Mouse (Mus musculus) hindbrain, embryonic 12.5 days (tissue): ENCODE data around the gene C3. TPM values are rescaled to one million over a fixed set of nuclear protein-coding genes. Genes with fewer than 3 reads are reported as not detected.

ENCODE experiments used
- ATAC-seq: fragments of 200-750 bp; cut with Nextera tagmentation; 2 replicates; pipeline ENCODE4 v1.8.0; 2017; ENCODE audit warnings: moderate TSS enrichment; ENCODE audit not compliant: low FRiP score
- H3K27ac ChIP-seq: fragments of 300-500 bp; sonication (generic); 2 replicates; pipeline ENCODE4 v1.5.1; 2016; ENCODE audit warnings: mild to moderate bottlenecking
- H3K27me3 ChIP-seq: fragments of 300-500 bp; sonication (generic); 2 replicates; pipeline ENCODE4 v1.6.1; 2016; ENCODE audit warnings: mild to moderate bottlenecking
- H3K36me3 ChIP-seq: fragments of 300-500 bp; sonication (generic); 2 replicates; pipeline ENCODE4 v1.6.1; 2016; ENCODE audit warnings: mild to moderate bottlenecking
- H3K4me1 ChIP-seq: fragments of 300-500 bp; sonication (generic); 2 replicates; pipeline ENCODE4 v1.6.1; 2016
- H3K4me2 ChIP-seq: fragments of 300-500 bp; sonication (generic); replicated peaks from 2 replicates; pipeline ENCODE4 v1.6.1; 2016; ENCODE audit warnings: mild to moderate bottlenecking
- H3K4me3 ChIP-seq: fragments of 300-500 bp; sonication (generic); 2 replicates; pipeline ENCODE4 v1.5.1; 2016; ENCODE audit warnings: mild to moderate bottlenecking
- H3K9ac ChIP-seq: fragments of 300-500 bp; sonication (generic); 2 replicates; pipeline ENCODE4 v1.6.1; 2016; ENCODE audit warnings: mild to moderate bottlenecking, moderate library complexity
- H3K9me3 ChIP-seq: fragments of 300-500 bp; sonication (generic); replicated peaks from 2 replicates; pipeline ENCODE4 v1.6.1; 2016; ENCODE audit warnings: mild to moderate bottlenecking
- WGBS: fragments of 180-500 bp; shearing (Covaris S2); methylation state at CpG from one replicate; pipeline ENCODE4 v1.1.7; 2016; 5-methylcytosine and 5-hydroxymethylcytosine counted together
- polyA plus RNA-seq: library from polyadenylated mRNA; unstranded; fragments of >200 nt; fragmentation: Nextera tagmentation; extraction: Ambion mirVana; gene quantifications from 2 replicates; pipeline ENCODE4 v1.2.1, GENCODE M21; 2016

Gene C3
- polyA plus RNA-seq, 1 experiment from 2014 or later, result 0.76 TPM

- no peak overlapping the region for H3K9ac ChIP-seq
- no peaks in the 10 kb centered on the region for H3K9me3 ChIP-seq
- H3K4me3 ChIP-seq, result no peak overlapping the region
- H3K27ac ChIP-seq, result no peak overlapping the region
- H3K4me2 ChIP-seq, result no peak overlapping the region
- peaks cover 48% of the 10 kb centered on the region for H3K36me3 ChIP-seq
- no peaks in the 10 kb centered on the region for H3K4me1 ChIP-seq
- 67% methylated on average over 1 of the region's 1 CpGs for WGBS
- 0 out of 2 replicates have a peak, but pooled peaks have one; percentile 15 for ATAC-seq
- no peaks in the 10 kb centered on the region for H3K27me3 ChIP-seq
Measured at GRCm38 (mm10) chr17:57261796-57262195, 33.9 kb upstream of the C3 start.

GRCm38 (mm10) chr17:57261286-57261685, 33.4 kb upstream of the C3 start:
- Histone ChIP-seq H3K4me3 (no peak overlapping the region), H3K9me3 (no peaks in the 10 kb centered on the region), H3K4me2 (no peak overlapping the region), H3K36me3 (peaks cover 48% of the 10 kb centered on the region), H3K4me1 (no peaks in the 10 kb centered on the region), H3K27me3 (no peaks in the 10 kb centered on the region), H3K9ac (no peak overlapping the region), H3K27ac (no peak overlapping the region)
- ATAC-seq, result no peak
- WGBS, result 89% methylated on average over 4 of the region's 4 CpGs

- ATAC-seq, result no peak
- Histone ChIP-seq H3K9me3 (no peaks in the 10 kb centered on the region), H3K36me3 (peaks cover 52% of the 10 kb centered on the region), H3K4me2 (no peak overlapping the region), H3K27me3 (no peaks in the 10 kb centered on the region), H3K9ac (no peak overlapping the region), H3K4me1 (no peaks in the 10 kb centered on the region), H3K4me3 (no peak overlapping the region), H3K27ac (no peak overlapping the region)
- 89% methylated on average over 9 of the region's 9 CpGs for WGBS
Measured at GRCm38 (mm10) chr17:57260351-57260750, 32.4 kb upstream of the C3 start.

- WGBS, result 93% methylated on average over 8 of the region's 8 CpGs
- H3K9ac ChIP-seq, result no peak overlapping the region
- no peaks in the 10 kb centered on the region for H3K4me1 ChIP-seq
- H3K4me3 ChIP-seq, result no peak overlapping the region
- ATAC-seq, result no peak
- H3K27ac ChIP-seq, result no peak overlapping the region
- H3K4me2 ChIP-seq, result no peak overlapping the region
- H3K9me3 ChIP-seq, result no peaks in the 10 kb centered on the region
- no peaks in the 10 kb centered on the region for H3K27me3 ChIP-seq
- peaks cover 58% of the 10 kb centered on the region for H3K36me3 ChIP-seq
Measured at GRCm38 (mm10) chr17:57259742-57260141, 31.8 kb upstream of the C3 start.

GRCm38 (mm10) chr17:57258191-57258590, 30.3 kb upstream of the C3 start:
- no peaks in the 10 kb centered on the region for H3K9me3 ChIP-seq
- H3K27ac ChIP-seq, result no peak overlapping the region
- no peak overlapping the region for H3K4me3 ChIP-seq
- no peaks in the 10 kb centered on the region for H3K4me1 ChIP-seq
- peaks cover 66% of the 10 kb centered on the region for H3K36me3 ChIP-seq
- no peak for ATAC-seq
- 93% methylated on average over 3 of the region's 3 CpGs for WGBS
- H3K27me3 ChIP-seq, result no peaks in the 10 kb centered on the region
- no peak overlapping the region for H3K9ac ChIP-seq
- H3K4me2 ChIP-seq, result no peak overlapping the region

GRCm38 (mm10) chr17:57256921-57257485, 29.1 kb upstream of the C3 start:
- H3K9ac ChIP-seq, result no peak overlapping the region
- 95% methylated on average over 22 of the region's 22 CpGs for WGBS
- peaks cover 54% of the 10 kb centered on the region for H3K36me3 ChIP-seq
- H3K27ac ChIP-seq, result no peak overlapping the region
- H3K9me3 ChIP-seq, result no peaks in the 10 kb centered on the region
- no peak overlapping the region for H3K4me3 ChIP-seq
- H3K27me3 ChIP-seq, result no peaks in the 10 kb centered on the region
- H3K4me1 ChIP-seq, result no peaks in the 10 kb centered on the region
- no peak overlapping the region for H3K4me2 ChIP-seq
- ATAC-seq, result no peak

GRCm38 (mm10) chr17:57255354-57255753, 27.4 kb upstream of the C3 start:
- ATAC-seq, result no peak
- Histone ChIP-seq H3K9ac (no peak overlapping the region), H3K27me3 (no peaks in the 10 kb centered on the region), H3K36me3 (peaks cover 41% of the 10 kb centered on the region), H3K4me1 (peaks cover 6% of the 10 kb centered on the region; the same call in 1 of the 2 replicates), H3K27ac (no peak overlapping the region), H3K4me2 (no peak overlapping the region), H3K4me3 (no peak overlapping the region), H3K9me3 (no peaks in the 10 kb centered on the region)
- WGBS, result 93% methylated on average over 14 of the region's 14 CpGs

GRCm38 (mm10) chr17:57253306-57253705, 25.4 kb upstream of the C3 start:
- no peaks in the 10 kb centered on the region for H3K9me3 ChIP-seq
- 76% methylated on average over 6 of the region's 6 CpGs for WGBS
- ATAC-seq, result no peak
- H3K27me3 ChIP-seq, result no peaks in the 10 kb centered on the region
- no peak overlapping the region for H3K4me3 ChIP-seq
- no peak overlapping the region for H3K27ac ChIP-seq
- H3K4me1 ChIP-seq, result peaks cover 19% of the 10 kb centered on the region
- no peak overlapping the region for H3K9ac ChIP-seq
- no peak overlapping the region for H3K4me2 ChIP-seq
- H3K36me3 ChIP-seq, result peaks cover 31% of the 10 kb centered on the region

- H3K4me2 ChIP-seq, result no peak overlapping the region
- H3K9ac ChIP-seq, result no peak overlapping the region
- H3K27me3 ChIP-seq, result no peaks in the 10 kb centered on the region
- peaks cover 20% of the 10 kb centered on the region for H3K36me3 ChIP-seq
- ATAC-seq, result no peak
- H3K4me3 ChIP-seq, result no peak overlapping the region
- H3K27ac ChIP-seq, result no peak overlapping the region
- no peaks in the 10 kb centered on the region for H3K9me3 ChIP-seq
- 93% methylated on average over 3 of the region's 3 CpGs for WGBS
- peaks cover 25% of the 10 kb centered on the region for H3K4me1 ChIP-seq
Measured at GRCm38 (mm10) chr17:57251431-57251830, 23.5 kb upstream of the C3 start.

GRCm38 (mm10) chr17:57250461-57251160, 22.7 kb upstream of the C3 start:
- ATAC-seq, result no peak
- peaks cover 31% of the 10 kb centered on the region for H3K4me1 ChIP-seq
- H3K4me2 ChIP-seq, result peak overlapping the region; percentile 59
- WGBS, result 3% methylated on average over 32 of the region's 33 CpGs
- H3K27me3 ChIP-seq, result no peaks in the 10 kb centered on the region
- H3K9ac ChIP-seq, result peak overlapping the region; percentile 70
- peaks cover 19% of the 10 kb centered on the region for H3K36me3 ChIP-seq
- no peaks in the 10 kb centered on the region for H3K9me3 ChIP-seq
- H3K4me3 ChIP-seq, result peak overlapping the region; percentile 54
- H3K27ac ChIP-seq, result no peak overlapping the region

GRCm38 (mm10) chr17:57249186-57250181, 21.5 kb upstream of the C3 start, which contains the start of gene Trip10:
Trip10 (plus strand) TSS chr17:57249455.
- ATAC-seq, result peak; percentile 1
- Histone ChIP-seq H3K27me3 (no peaks in the 10 kb centered on the region), H3K4me1 (peaks cover 31% of the 10 kb centered on the region), H3K36me3 (peaks cover 14% of the 10 kb centered on the region), H3K4me3 (peak within 1 kb of the TSS; percentile 54), H3K4me2 (peak within 1 kb of the TSS; percentile 59), H3K9me3 (no peaks in the 10 kb centered on the region), H3K9ac (peak within 1 kb of the TSS; percentile 70), H3K27ac (peak within 1 kb of the TSS; percentile 86)
- under 1% methylated on average over 52 of the region's 52 CpGs for WGBS

- Histone ChIP-seq H3K9ac (peak overlapping the region; percentile 70), H3K9me3 (no peaks in the 10 kb centered on the region), H3K27ac (peak overlapping the region; percentile 86), H3K27me3 (no peaks in the 10 kb centered on the region), H3K4me1 (peaks cover 31% of the 10 kb centered on the region), H3K4me2 (peak overlapping the region; percentile 59), H3K36me3 (peaks cover 10% of the 10 kb centered on the region; the same call in 1 of the 2 replicates), H3K4me3 (peak overlapping the region; percentile 54)
- WGBS, result 11% methylated on average over 13 of the region's 13 CpGs
- ATAC-seq, result no peak
Measured at GRCm38 (mm10) chr17:57248771-57249170, 20.8 kb upstream of the C3 start.
